Mouse (Mus musculus) B cell, adult 2 months (primary cell): ENCODE data around the gene Cdkn2aipnl.

Experiments
- DNase-seq, 2 experiments: peaks; one replicate each; pipeline ENCODE4 v3.0.0; 2022

The Cdkn2aipnl gene

GRCm38 (mm10) chr11:51949155-51949840, 18.2 kb upstream of the Cdkn2aipnl start:
- no peak for DNase-seq

GRCm38 (mm10) chr11:51949919-51950318, 17.5 kb upstream of the Cdkn2aipnl start:
- DNase-seq, result no peak

- no peak for DNase-seq
Observed at GRCm38 (mm10) chr11:51951861-51952420, 15.5 kb upstream of the Cdkn2aipnl start.

- DNase-seq, result no peak
Observed at GRCm38 (mm10) chr11:51956112-51956511, 11.3 kb upstream of the Cdkn2aipnl start.

- no peak for DNase-seq
Observed at GRCm38 (mm10) chr11:51957760-51958159, 9.7 kb upstream of the Cdkn2aipnl start.

- no peak for DNase-seq
Observed at GRCm38 (mm10) chr11:51959511-51959910, 8.0 kb upstream of the Cdkn2aipnl start.

GRCm38 (mm10) chr11:51960061-51960460, 7.4 kb upstream of the Cdkn2aipnl start:
- no peak for DNase-seq

- peak in 1 of 2 experiments; percentile 30 for DNase-seq
Observed at GRCm38 (mm10) chr11:51960967-51961471, 6.4 kb upstream of the Cdkn2aipnl start.

- DNase-seq, result no peak
Observed at GRCm38 (mm10) chr11:51961761-51962160, 5.7 kb upstream of the Cdkn2aipnl start.

GRCm38 (mm10) chr11:51962277-51962676, 5.2 kb upstream of the Cdkn2aipnl start:
- no peak for DNase-seq

GRCm38 (mm10) chr11:51966651-51967050, 810 bp upstream of the Cdkn2aipnl start:
- DNase-seq, result no peak

- no peak for DNase-seq
Observed at GRCm38 (mm10) chr11:51968896-51969295, 1.4 kb downstream of the Cdkn2aipnl start.

- no peak for DNase-seq
Observed at GRCm38 (mm10) chr11:51969511-51969910, 2.0 kb downstream of the Cdkn2aipnl start.

- no peak for DNase-seq
Observed at GRCm38 (mm10) chr11:51971644-51972043, 4.2 kb downstream of the Cdkn2aipnl start.

- DNase-seq, result peak; percentile 64 to 69
Observed at GRCm38 (mm10) chr11:51999611-52000289, 32.3 kb downstream of the Cdkn2aipnl start.

GRCm38 (mm10) chr11:52000290-52000962, 33.0 kb downstream of the Cdkn2aipnl start, which contains the start of gene Ube2b:
Gene Ube2b (minus strand): TSS chr11:52000762.
- peak; percentile 93 to 95 for DNase-seq

- DNase-seq, result no peak
Observed at GRCm38 (mm10) chr11:52001341-52001740, 33.9 kb downstream of the Cdkn2aipnl start.

GRCm38 (mm10) chr11:52001861-52002260, 34.4 kb downstream of the Cdkn2aipnl start:
- no peak for DNase-seq

- no peak for DNase-seq
Observed at GRCm38 (mm10) chr11:52002842-52003504, 35.5 kb downstream of the Cdkn2aipnl start.

GRCm38 (mm10) chr11:52003505-52003771, 36.0 kb downstream of the Cdkn2aipnl start:
- DNase-seq, result no peak

GRCm38 (mm10) chr11:52003772-52004528, 36.5 kb downstream of the Cdkn2aipnl start, which contains the start of gene Cdkl3:
Gene Cdkl3 (plus strand): TSS chr11:52004221.
- DNase-seq, result peak; percentile 91 to 92

- DNase-seq, result no peak
Observed at GRCm38 (mm10) chr11:52005586-52005985, 38.1 kb downstream of the Cdkn2aipnl start.
